Mouse (Mus musculus) NIH3T3 (cell line): ENCODE results near the gene Palmd.
A peak's percentile ranks its signal among the peaks of the same experiment; 100 is the strongest.

Experiments
- DNase-seq: peaks from one replicate; pipeline ENCODE4 v3.0.0-alpha.2; 2012; ENCODE audit warnings: low read depth

Gene Palmd

DNA sequence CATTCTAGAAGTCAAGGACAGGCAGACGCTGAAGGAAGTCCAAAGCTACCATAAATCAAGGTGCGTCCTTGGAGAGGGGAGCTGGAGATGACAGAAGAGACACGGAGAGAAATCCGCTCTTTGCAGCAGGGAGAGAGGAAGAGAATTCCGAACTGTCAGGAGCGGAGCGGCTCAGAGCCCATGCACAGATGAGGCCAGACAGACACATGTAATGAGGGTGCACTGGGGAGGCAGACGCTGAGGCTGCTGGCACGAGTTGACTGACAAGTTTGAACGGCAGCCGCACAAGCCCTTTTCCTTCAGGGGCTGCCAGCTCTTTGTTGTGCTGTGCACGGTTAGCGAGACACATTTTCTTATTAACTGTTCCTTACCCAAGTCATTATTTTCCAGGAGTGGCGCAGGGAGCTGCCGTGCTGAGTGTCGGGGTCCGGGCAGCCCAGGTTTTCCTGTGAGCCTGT, at the start of gene Palmd:
TSS of gene Palmd (minus strand) at position 448 of the 458 bp plus-strand sequence.
- DNase-seq = no peak

DNA sequence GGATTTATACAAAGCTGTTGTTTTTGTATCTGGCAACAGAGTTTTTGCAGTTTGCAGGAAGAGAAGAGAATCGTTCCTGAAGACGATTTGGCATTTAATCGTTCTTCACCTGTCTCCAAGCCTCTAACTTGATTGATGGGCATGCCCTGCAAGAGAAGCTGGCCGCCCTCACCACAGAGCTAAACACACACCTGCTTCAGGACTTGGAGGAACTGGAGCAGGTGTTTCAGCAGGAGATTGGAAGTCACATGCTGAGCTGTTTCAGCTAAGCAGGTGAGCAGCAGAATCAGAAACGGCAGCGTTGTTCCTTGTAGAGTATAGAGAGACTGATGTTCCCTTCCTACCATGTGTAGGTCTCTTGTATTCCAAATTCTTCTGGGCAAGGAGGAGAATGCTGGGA, 41.4 kb upstream of the Palmd start:
- DNase-seq = no peak

- DNase-seq = no peak
These were observed 38.6 kb upstream of the Palmd start for GRCm38 (mm10) chr3:117007340-117007739.

DNA sequence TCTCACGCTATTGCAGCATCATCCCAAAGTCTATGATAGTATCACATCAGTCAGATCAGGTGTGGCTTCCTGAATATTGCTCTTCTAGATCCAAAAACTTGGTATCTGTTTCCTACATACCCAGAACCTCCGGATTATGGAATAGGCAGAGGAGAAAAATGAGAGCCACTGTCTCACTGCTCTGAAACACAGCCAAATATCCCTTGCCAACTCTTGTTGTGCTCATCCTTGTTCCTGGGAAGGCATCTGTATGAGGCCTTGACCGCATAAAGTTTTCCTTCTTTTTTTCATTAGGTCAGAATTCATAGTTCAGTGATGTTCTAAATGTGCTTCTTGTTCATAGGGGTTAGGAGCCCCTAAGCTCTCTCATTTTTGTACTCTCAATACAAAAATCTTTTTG, 37.8 kb upstream of the Palmd start:
- no peak for DNase-seq

DNA sequence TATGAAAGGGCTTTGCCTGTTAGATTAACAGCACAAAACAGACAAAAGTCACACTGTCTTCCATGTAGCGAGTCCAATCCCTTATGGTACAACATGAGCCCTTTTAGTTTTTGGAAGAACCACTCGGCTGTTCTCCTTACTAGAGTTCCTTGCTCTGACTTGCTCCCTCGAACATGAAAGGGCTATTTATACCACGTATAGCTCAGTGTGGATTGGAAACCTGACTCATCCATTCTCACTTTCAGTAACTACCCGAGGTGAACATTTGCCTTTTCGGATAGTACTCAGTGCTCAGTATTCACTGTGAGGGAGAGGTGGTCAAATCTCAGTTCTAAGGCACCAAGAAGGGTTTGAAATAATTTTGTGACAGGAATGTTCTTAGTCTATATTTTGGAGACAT, 34.6 kb upstream of the Palmd start:
- DNase-seq = no peak

GRCm38 (mm10) chr3:117001686-117002485, 33.1 kb upstream of the Palmd start:
- DNase-seq = no peak

- no peak for DNase-seq
These were observed 24.2 kb upstream of the Palmd start for GRCm38 (mm10) chr3:116993011-116993410.

GRCm38 (mm10) chr3:116991180-116991579, 22.4 kb upstream of the Palmd start:
- no peak for DNase-seq

DNA sequence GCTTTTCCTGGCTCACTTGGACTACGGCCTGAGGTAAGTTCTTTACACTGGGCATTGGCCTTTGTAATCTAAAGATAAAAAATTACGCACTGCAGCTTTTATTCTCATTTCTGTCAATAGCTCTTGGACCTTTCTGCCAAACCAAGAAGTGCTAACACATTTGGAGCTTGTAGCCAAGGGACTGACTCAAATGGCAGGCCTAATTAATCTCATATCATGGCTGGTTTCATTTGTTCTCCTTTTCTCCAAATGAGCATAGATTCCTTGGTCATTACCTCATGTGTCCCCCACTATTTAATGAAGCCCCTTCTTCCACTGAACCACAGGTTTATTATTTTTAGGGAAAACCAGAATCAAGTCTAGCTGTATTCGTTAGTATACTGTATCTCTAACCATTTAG, 19.4 kb upstream of the Palmd start:
- no peak for DNase-seq

- DNase-seq = no peak
These were observed 17.7 kb upstream of the Palmd start for GRCm38 (mm10) chr3:116986451-116986850.

DNA sequence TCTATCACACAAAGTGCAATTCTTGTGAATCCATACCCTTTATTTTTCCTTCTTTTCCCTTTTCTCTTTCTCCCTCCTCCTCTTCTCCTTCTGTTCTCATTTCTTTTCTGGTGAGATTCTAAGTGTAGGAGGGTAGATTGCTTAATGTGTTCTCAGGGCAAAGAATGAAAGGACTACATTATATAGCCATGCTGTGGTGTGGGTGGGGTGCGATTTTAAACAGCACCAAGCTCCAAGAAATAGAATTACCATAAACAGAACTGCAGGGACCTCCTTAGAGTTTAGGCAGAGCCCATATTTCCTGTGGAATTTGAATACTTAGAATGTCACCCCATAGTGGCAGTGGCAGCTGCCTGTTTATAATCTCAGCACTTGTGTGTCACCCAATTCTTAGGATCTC, 17.0 kb upstream of the Palmd start:
- DNase-seq = no peak

DNA sequence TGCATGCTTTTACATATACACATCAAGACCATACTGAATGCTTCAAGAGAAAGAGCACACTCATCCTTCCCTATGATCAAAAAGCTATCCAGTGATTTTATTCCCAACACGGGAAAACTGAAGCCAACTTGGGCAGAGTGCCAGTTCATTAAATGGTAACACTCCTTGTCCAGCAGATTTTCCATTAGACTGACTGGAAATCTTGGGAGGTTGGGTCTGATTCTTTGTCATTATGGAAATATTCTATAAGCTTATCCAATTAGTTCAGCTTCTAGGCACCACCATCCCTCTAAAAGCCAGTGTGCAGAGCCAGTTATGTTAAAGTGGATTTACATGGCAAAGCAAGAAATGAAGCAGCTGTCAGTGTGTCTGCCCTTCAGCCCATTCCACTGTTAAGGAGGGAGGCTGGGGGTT, 16.3 kb upstream of the Palmd start:
- DNase-seq = peak; percentile 51

- no peak for DNase-seq
These were observed 13.2 kb upstream of the Palmd start for GRCm38 (mm10) chr3:116981811-116982575.

GRCm38 (mm10) chr3:116969786-116970185, 999 bp upstream of the Palmd start:
- no peak for DNase-seq

- DNase-seq = no peak
These were observed 216 bp upstream of the Palmd start for GRCm38 (mm10) chr3:116969003-116969402.

GRCm38 (mm10) chr3:116967967-116968366, 820 bp downstream of the Palmd start, which contains the start of gene 4930455H04Rik:
TSS of gene 4930455H04Rik (plus strand) at chr3:116968267.
- no peak for DNase-seq

DNA sequence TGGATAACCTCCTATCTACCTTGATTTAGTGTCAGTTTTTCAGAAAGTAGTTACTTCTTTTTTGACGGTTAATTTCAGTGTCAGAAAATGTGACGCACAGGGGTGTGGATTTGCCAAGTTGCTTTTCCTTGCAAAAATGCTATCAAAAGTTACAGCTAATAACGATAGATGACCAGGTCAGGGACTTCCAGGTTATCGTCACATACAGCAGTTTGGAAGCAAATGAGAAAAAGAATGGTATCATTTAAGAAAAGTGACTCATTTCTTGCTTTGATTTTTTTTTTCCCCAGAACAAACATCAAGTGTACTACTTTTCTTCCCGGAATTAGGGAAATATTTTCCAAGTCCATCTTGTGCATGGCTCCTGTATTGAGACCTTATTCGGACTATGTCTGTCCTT, 1.4 kb downstream of the Palmd start:
- no peak for DNase-seq

DNA sequence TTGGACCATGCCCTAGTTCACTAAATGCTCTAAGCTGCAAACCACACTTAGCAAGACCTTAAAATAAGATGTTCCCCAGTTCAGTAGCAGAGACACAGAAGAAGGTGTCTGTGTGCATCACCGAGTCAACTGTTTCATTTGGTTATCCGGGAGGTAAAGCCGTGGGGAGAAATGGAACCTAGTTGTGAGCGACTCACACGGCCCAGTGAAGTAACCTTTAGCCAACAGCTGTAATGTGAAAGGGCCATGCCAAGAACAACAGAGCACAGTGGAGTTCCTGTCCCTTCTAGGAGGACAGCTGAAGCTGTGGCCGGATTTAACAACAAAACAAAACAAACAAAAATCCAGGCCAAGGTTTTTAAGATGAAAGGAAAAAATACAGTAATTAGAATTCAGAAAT, 2.0 kb downstream of the Palmd start:
- DNase-seq = peak; percentile 54

GRCm38 (mm10) chr3:116966225-116966624, 2.6 kb downstream of the Palmd start:
- DNase-seq = peak; percentile 25

- DNase-seq = peak; percentile 20
These were observed 4.4 kb downstream of the Palmd start for GRCm38 (mm10) chr3:116964426-116964825.

DNA sequence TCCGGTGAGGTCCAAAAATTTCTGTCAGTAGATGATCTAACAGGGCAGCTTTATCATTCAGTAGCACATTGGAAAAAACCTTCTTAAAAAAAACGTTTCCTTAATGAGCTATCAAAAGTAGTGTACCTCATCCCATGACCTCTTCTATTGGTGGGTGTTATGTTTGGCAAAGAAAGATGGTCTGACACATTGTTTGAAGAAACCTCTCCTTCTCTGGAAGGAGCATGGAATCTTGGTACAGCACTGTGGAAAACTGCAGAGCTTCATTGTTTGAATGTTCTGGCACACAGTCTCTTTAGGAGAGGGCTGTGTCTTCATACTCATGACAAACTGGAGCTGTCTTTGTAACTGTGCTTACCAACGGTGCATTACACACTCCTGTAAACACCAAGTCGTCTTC, 5.6 kb downstream of the Palmd start:
- peak; percentile 25 for DNase-seq

DNA sequence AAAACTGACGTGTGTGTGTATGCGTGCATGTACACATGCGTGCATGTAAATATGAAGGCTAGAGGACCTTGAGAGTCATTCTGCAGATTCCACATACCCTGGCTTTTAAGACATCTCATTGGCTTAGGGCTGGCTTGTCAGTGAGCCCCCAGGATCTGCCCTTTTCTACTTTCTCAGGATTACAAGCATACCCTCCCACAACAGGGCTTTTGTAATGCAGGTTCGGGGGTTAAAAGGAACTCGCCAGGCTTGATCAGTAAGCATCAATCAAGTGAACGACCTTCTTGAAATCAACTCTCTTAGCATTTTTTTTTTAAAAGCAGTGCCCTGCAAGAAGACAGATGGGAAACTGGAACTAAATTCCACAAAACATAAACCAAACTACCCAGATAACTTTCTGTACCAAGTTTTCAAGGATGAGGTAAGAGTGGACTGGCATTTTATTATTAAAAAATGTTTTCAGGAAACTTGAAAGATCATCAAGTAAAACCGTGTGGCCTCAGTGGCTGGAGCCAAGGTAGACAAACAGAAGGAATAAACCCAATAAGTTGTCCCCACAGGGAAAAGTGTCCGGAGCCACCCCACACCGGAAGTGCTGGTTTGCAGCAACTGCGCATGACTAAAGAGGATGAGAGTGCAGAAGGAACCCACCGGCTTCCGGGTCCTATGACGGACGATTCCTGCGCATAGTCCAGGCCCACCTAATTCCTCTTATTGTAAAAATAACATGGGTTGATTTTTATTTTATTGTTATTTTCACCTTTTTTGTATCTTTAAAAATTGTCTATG, 7.2 kb downstream of the Palmd start:
- no peak for DNase-seq
